Mouse (Mus musculus): ENCODE data around the gene Cfap97. TPM values are rescaled to one million over a fixed set of nuclear protein-coding genes. Genes with fewer than 3 reads are reported as not detected.

The Cfap97 gene
- polyA plus RNA-seq, 1 experiment: 2.4 TPM

GRCm38 (mm10) chr8:46234736-46235135 is 83.2 kb downstream of the Cfap97 start:
- H3K79me3 ChIP-seq (ENCODE audit: low read depth): no peaks in the 10 kb centered on the region
- no peaks in the 10 kb centered on the region for H3K79me2 ChIP-seq (ENCODE audit: control insufficient read depth, insufficient read depth)
- H3ac ChIP-seq (ENCODE audit: control insufficient read depth, insufficient read length, low read depth): no peak overlapping the region
- no peak overlapping the region for H3K4me3 ChIP-seq (ENCODE audit: insufficient read depth, poor library complexity, severe bottlenecking)
- H3K36me3 ChIP-seq (ENCODE audit: control insufficient read depth, insufficient read depth): no peaks in the 10 kb centered on the region
- no peak for TF ChIP-seq USF1 (IDR thresholded peaks at IDR 0.05; ENCODE audit: low read depth)
- TF ChIP-seq MYOG (IDR thresholded peaks at IDR 0.05; ENCODE audit: control insufficient read depth, extremely low read depth, insufficient read length): no peak
- TF ChIP-seq MAX (IDR thresholded peaks at IDR 0.05): no peak
- TF ChIP-seq MYOD1 (IDR thresholded peaks at IDR 0.05; ENCODE audit: control insufficient read depth, insufficient read length, low read depth): no peak
- no peak for TF ChIP-seq FOSL1 (IDR thresholded peaks at IDR 0.05; ENCODE audit: insufficient read depth, low read length, poor library complexity, severe bottlenecking)
- TF ChIP-seq CTCF (IDR thresholded peaks at IDR 0.05; ENCODE audit: control insufficient read depth, insufficient read depth, insufficient read length): no peak
- TF ChIP-seq CEBPB (IDR thresholded peaks at IDR 0.05; ENCODE audit: low read depth): no peak
- no peaks in the 10 kb centered on the region for H3K27me3 ChIP-seq (ENCODE audit: control insufficient read depth, insufficient read depth, insufficient read length)

DNA sequence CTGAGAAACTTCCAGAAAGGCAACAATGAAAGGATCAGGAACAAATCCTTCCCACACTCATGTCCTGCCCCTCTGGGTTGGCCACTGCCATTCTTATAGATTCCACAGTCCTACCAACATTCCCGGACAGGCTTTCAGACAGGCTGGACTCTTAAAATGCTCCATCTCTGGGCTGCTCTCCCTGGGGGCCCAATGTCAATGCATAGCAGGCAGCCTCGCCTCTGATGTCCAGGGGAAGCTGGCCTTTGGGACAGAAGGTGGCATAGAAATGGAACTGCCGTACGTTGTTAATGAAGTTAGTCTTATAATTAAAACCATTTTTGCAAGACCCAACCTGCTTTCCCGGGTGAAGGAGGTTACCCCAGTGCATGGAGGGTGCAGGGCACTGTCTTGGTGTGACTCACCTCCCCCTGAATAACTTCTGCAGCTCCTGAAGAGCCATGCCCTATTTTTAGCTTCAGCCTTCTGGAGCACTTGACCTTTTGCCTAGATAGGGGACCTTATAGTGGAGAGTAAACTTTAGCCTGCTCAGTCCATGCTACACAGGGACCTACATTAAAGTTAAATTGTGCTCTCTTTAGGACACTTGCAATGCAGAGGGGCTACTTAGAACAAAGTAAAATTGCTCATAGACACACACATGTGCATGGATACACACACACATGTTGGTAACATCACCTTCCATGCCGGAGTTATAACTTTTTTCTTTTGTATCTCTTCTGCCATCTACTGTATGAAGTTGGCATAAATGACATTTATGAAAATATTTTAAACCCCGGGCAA is 85.1 kb downstream of the Cfap97 start:
- no peaks in the 10 kb centered on the region for H3K27me3 ChIP-seq (ENCODE audit: control insufficient read depth, insufficient read depth, insufficient read length)
- H3ac ChIP-seq (ENCODE audit: control insufficient read depth, insufficient read length, low read depth): no peak overlapping the region
- H3K4me3 ChIP-seq (ENCODE audit: insufficient read depth, poor library complexity, severe bottlenecking): no peak overlapping the region
- H3K36me3 ChIP-seq (ENCODE audit: control insufficient read depth, insufficient read depth): no peaks in the 10 kb centered on the region
- H3K79me3 ChIP-seq (ENCODE audit: low read depth): no peaks in the 10 kb centered on the region
- TF ChIP-seq CTCF (IDR thresholded peaks at IDR 0.05; ENCODE audit: control insufficient read depth, insufficient read depth, insufficient read length) (no peak), MYOD1 (IDR thresholded peaks at IDR 0.05; ENCODE audit: control insufficient read depth, insufficient read length, low read depth) (no peak), MAX (IDR thresholded peaks at IDR 0.05) (no peak)
- H3K79me2 ChIP-seq (ENCODE audit: control insufficient read depth, insufficient read depth): no peaks in the 10 kb centered on the region

DNA sequence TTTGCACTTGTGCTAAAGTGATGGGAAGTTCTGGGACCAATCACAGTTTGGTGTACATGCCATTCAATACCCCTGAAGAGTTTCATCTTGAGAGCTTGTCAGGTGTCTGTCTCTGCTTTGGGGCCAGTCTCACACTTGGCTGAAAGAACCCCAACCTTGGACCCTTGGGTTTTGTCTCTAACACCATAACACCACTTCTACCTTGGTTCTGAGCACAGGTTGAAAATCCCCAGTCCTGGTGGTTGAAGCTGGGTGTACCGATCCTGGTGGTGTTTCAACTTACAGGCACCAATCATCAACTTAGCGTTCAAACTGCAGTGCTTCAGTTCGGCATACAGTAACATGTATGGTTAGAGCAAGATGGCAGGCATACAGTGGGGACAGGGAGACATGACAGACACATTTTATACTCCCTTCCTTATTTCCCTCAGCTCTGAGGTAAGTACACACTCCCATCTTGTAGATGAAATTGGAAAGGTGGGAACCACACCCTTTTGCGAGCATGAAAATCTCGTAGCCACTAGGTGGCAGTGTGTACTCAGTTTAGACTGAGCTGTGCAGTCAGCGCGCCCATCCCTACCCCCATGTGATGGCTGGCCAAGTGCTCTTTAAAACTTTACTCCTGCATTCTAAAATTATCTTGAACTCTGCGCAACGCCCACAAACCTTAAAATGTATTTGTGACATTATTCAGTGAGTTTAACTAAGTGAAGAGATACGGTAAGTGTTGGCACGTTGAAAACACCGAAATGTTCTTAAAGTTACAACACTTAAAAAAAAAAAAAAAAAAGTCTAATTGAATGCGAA is 90.2 kb downstream of the Cfap97 start:
- no peaks in the 10 kb centered on the region for H3K36me3 ChIP-seq (ENCODE audit: control insufficient read depth, insufficient read depth)
- H3K27me3 ChIP-seq (ENCODE audit: control insufficient read depth, insufficient read depth, insufficient read length): peaks cover 6% of the 10 kb centered on the region
- H3K79me2 ChIP-seq (ENCODE audit: control insufficient read depth, insufficient read depth): no peaks in the 10 kb centered on the region
- TF ChIP-seq CEBPB (IDR thresholded peaks at IDR 0.05; ENCODE audit: low read depth): no peak
- TF ChIP-seq MYOG (IDR thresholded peaks at IDR 0.05; ENCODE audit: control insufficient read depth, extremely low read depth, insufficient read length): no peak
- no peak for TF ChIP-seq MAX (IDR thresholded peaks at IDR 0.05)
- no peak for TF ChIP-seq USF1 (IDR thresholded peaks at IDR 0.05; ENCODE audit: low read depth)
- TF ChIP-seq MYOD1 (IDR thresholded peaks at IDR 0.05; ENCODE audit: control insufficient read depth, insufficient read length, low read depth): no peak
- peak; percentile 74 for TF ChIP-seq CTCF (IDR thresholded peaks at IDR 0.05; ENCODE audit: control insufficient read depth, insufficient read depth, insufficient read length)
- TF ChIP-seq FOSL1 (IDR thresholded peaks at IDR 0.05; ENCODE audit: insufficient read depth, low read length, poor library complexity, severe bottlenecking): no peak
- H3K4me3 ChIP-seq (ENCODE audit: insufficient read depth, poor library complexity, severe bottlenecking): no peak overlapping the region
- no peaks in the 10 kb centered on the region for H3K79me3 ChIP-seq (ENCODE audit: low read depth)
- no peak overlapping the region for H3ac ChIP-seq (ENCODE audit: control insufficient read depth, insufficient read length, low read depth)

DNA sequence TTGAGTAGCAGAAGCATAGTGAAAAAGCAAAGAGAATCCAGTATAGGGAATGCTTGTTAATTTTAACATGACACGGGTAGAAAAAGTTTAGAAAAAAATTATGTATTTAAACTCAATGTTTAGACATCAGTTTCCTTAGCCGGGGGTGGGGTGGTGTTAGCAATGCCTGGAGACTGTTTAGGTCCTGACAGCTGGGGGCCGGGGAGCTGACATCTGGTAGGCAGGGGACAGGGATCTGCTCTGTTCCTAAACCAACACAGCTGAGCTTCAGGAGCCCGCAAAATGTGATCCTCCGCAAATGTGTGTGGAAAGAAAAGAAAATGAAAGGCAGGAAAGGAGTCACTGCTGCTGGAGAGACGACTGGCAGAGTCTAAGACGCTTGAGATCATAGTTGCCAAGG is 91.4 kb downstream of the Cfap97 start:
- TF ChIP-seq MYOG (IDR thresholded peaks at IDR 0.05; ENCODE audit: control insufficient read depth, extremely low read depth, insufficient read length) (no peak), MYOD1 (IDR thresholded peaks at IDR 0.05; ENCODE audit: control insufficient read depth, insufficient read length, low read depth) (no peak), USF1 (IDR thresholded peaks at IDR 0.05; ENCODE audit: low read depth) (no peak), FOSL1 (IDR thresholded peaks at IDR 0.05; ENCODE audit: insufficient read depth, low read length, poor library complexity, severe bottlenecking) (no peak), MAX (IDR thresholded peaks at IDR 0.05) (no peak), CTCF (IDR thresholded peaks at IDR 0.05; ENCODE audit: control insufficient read depth, insufficient read depth, insufficient read length) (no peak), CEBPB (IDR thresholded peaks at IDR 0.05; ENCODE audit: low read depth) (no peak)
- no peak overlapping the region for H3ac ChIP-seq (ENCODE audit: control insufficient read depth, insufficient read length, low read depth)
- H3K79me3 ChIP-seq (ENCODE audit: low read depth): no peaks in the 10 kb centered on the region
- H3K36me3 ChIP-seq (ENCODE audit: control insufficient read depth, insufficient read depth): no peaks in the 10 kb centered on the region
- no peak overlapping the region for H3K4me3 ChIP-seq (ENCODE audit: insufficient read depth, poor library complexity, severe bottlenecking)
- H3K79me2 ChIP-seq (ENCODE audit: control insufficient read depth, insufficient read depth): no peaks in the 10 kb centered on the region
- peaks cover 6% of the 10 kb centered on the region for H3K27me3 ChIP-seq (ENCODE audit: control insufficient read depth, insufficient read depth, insufficient read length)

Small RNA genes within 50 kb of the gene (microRNA-seq; reads per million reads assigned to microRNA genes)
- gene Gm23812 (ENCODE audit: borderline microRNAs expressed): not detected

Other genes with a start within 250 kb of the Cfap97 start
- gene Ccdc110, start 217.2 kb upstream of the Cfap97 start, polyA plus RNA-seq (2012; fragmentation: generic; extraction: Trizol): not detected
- gene 1700029J07Rik, start 176.5 kb upstream of the Cfap97 start, polyA plus RNA-seq (2012; fragmentation: generic; extraction: Trizol): 0.08 TPM
- gene Ufsp2, start 176.2 kb upstream of the Cfap97 start, polyA plus RNA-seq (2012; fragmentation: generic; extraction: Trizol): 19.1 TPM
- 0.04 TPM for gene Lrp2bp, start 152.5 kb upstream of the Cfap97 start, polyA plus RNA-seq (2012; fragmentation: generic; extraction: Trizol)
- 2.8 TPM for gene Ankrd37, start 146.1 kb upstream of the Cfap97 start, polyA plus RNA-seq (2012; fragmentation: generic; extraction: Trizol)
- 11.3 TPM for gene Snx25, start 388 bp downstream of the Cfap97 start, polyA plus RNA-seq (2012; fragmentation: generic; extraction: Trizol)
- 487 TPM for gene Slc25a4, start 59.5 kb downstream of the Cfap97 start, polyA plus RNA-seq (2012; fragmentation: generic; extraction: Trizol)
- not detected for gene Helt, start 142.9 kb downstream of the Cfap97 start, polyA plus RNA-seq (2012; fragmentation: generic; extraction: Trizol)

Measured in C2C12 (cell line).